Mouse (Mus musculus): ENCODE data around the gene Slc35b2. TPM values are rescaled to one million over a fixed set of nuclear protein-coding genes. Genes with fewer than 3 reads are reported as not detected.
A peak's percentile ranks its signal among the peaks of the same experiment; 100 is the strongest.

Gene Slc35b2
- polyA plus RNA-seq, 1 experiment: 22.7 TPM

GRCm38 (mm10) chr17:45572103-45573086, 8.7 kb downstream of the Slc35b2 start:
- Histone ChIP-seq H3K27ac (ENCODE audit: control insufficient read depth, insufficient read depth, low read depth, low read length, poor library complexity) (peak overlapping the region; percentile 93), H3K4me3 (replicated peaks; ENCODE audit: control insufficient read depth, low read depth, low read length) (peak overlapping the region; percentile 97), H3K4me1 (ENCODE audit: control insufficient read depth, insufficient read depth, low read length) (no peaks in the 10 kb centered on the region; the same call in 1 of the 2 replicates)
- TF ChIP-seq CTCF (IDR thresholded peaks at IDR 0.05; ENCODE audit: control insufficient read depth, insufficient read depth, low read length): peak; percentile 8; the same call in 1 of the 2 replicates
- TF ChIP-seq POLR2A (IDR thresholded peaks at IDR 0.05; ENCODE audit: borderline replicate concordance, control insufficient read depth, low read depth, low read length): 0 out of 2 replicates have a peak, but pooled peaks have one; percentile 29
- under 1% methylated on average over 57 of the region's 57 CpGs for WGBS

DNA sequence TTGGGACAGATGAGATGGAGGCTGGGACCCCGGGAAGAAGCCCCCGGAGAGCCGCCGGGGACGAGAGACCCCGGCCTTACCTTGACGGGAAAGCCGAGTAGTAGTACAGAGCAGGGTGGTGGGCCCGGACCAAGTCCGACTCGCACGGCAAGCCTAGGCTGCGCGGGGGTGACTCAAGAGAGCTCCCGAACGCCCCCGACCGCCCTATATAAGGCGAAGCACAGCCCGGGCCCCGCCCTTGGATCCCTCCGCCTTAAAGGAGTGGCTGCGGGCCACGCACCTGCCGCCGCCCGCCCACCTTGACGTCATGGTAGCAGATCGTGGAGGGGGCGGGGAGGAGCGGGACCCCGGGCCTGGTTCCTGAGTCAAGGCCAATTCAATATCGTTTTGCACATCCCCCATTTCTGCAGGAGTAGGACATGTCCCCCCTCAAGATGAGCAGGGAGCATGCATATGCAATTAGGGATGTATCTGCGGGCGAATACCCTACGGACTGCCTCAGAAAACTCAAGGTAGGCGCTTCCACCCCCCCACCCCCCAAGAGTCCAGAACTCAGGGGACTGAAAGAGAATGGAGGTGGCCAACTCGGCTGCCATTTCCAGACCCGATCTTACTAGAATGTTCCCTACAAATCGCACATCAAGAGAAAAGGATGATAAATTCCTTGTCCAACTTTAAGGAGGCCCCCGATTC, 9.6 kb downstream of the Slc35b2 start, which contains the start of gene Hsp90ab1:
TSS of gene Hsp90ab1 (minus strand) at position 185 of the 693 bp plus-strand sequence.
- TF ChIP-seq POLR2A (IDR thresholded peaks at IDR 0.05; ENCODE audit: borderline replicate concordance, control insufficient read depth, low read depth, low read length): peak; percentile 93; the same call in 1 of the 2 replicates
- no peak for TF ChIP-seq CTCF (IDR thresholded peaks at IDR 0.05; ENCODE audit: control insufficient read depth, insufficient read depth, low read length)
- WGBS: under 1% methylated on average over 41 of the region's 41 CpGs
- Histone ChIP-seq H3K27ac (ENCODE audit: control insufficient read depth, insufficient read depth, low read depth, low read length, poor library complexity) (peak within 1 kb of the TSS; percentile 93), H3K4me3 (replicated peaks; ENCODE audit: control insufficient read depth, low read depth, low read length) (peak within 1 kb of the TSS; percentile 97), H3K4me1 (ENCODE audit: control insufficient read depth, insufficient read depth, low read length) (no peaks in the 10 kb centered on the region; the same call in 1 of the 2 replicates)

- TF ChIP-seq CTCF (IDR thresholded peaks at IDR 0.05; ENCODE audit: control insufficient read depth, insufficient read depth, low read length): no peak
- peak; percentile 37; the same call in 1 of the 2 replicates for TF ChIP-seq POLR2A (IDR thresholded peaks at IDR 0.05; ENCODE audit: borderline replicate concordance, control insufficient read depth, low read depth, low read length)
- Histone ChIP-seq H3K4me1 (ENCODE audit: control insufficient read depth, insufficient read depth, low read length) (no peaks in the 10 kb centered on the region; the same call in 1 of the 2 replicates), H3K27ac (ENCODE audit: control insufficient read depth, insufficient read depth, low read depth, low read length, poor library complexity) (peak overlapping the region; percentile 93), H3K4me3 (replicated peaks; ENCODE audit: control insufficient read depth, low read depth, low read length) (peak overlapping the region; percentile 97)
- 0% methylated on average over 18 of the region's 18 CpGs for WGBS
Observed at GRCm38 (mm10) chr17:45573780-45574123, 10.1 kb downstream of the Slc35b2 start.

DNA sequence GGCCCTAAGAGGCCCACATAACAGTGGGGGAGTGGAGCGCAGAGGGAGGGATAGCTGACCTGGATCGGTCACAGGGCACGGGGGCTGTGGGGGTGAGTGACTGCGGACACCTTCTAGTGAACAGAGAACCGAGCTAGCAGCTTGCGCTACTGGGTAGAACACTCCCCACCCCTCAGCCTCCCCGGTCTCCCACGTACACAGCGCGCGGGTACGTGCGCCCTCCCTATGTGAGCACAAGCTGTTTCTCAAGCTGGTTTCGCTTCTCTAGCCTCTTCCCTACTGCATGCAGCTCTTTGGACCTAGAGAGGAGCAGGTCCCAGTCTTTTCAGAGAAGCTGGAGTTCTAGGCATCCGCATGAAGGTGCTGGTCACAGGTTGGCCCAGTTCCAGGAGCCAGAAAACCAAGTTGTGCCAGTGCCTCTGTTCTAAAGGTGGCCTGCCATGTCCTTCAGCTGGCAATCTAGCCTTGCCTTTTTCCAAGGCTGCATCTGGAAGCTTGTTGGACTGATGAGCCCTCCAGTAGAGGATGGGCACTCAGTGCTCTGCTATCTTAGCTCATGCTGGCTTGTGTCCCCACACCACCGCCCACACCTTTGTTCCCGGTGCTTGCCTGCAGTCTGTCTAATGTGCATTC, 10.6 kb downstream of the Slc35b2 start:
- no peaks in the 10 kb centered on the region; the same call in 1 of the 2 replicates for H3K4me1 ChIP-seq (ENCODE audit: control insufficient read depth, insufficient read depth, low read length)
- 3% methylated on average over 17 of the region's 17 CpGs for WGBS

GRCm38 (mm10) chr17:45575123-45575897, 11.6 kb downstream of the Slc35b2 start:
- Histone ChIP-seq H3K27ac (ENCODE audit: control insufficient read depth, insufficient read depth, low read depth, low read length, poor library complexity) (no peak overlapping the region), H3K4me3 (replicated peaks; ENCODE audit: control insufficient read depth, low read depth, low read length) (no peak overlapping the region), H3K4me1 (ENCODE audit: control insufficient read depth, insufficient read depth, low read length) (peaks cover 2% of the 10 kb centered on the region; the same call in 1 of the 2 replicates)
- TF ChIP-seq CTCF (IDR thresholded peaks at IDR 0.05; ENCODE audit: control insufficient read depth, insufficient read depth, low read length) (no peak), POLR2A (IDR thresholded peaks at IDR 0.05; ENCODE audit: borderline replicate concordance, control insufficient read depth, low read depth, low read length) (no peak)
- WGBS: 90% methylated on average over 8 of the region's 8 CpGs

More for the DNA sequence above, 10.6 kb downstream of the Slc35b2 start:
- Histone ChIP-seq H3K4me3 (replicated peaks; ENCODE audit: control insufficient read depth, low read depth, low read length) (peak overlapping the region; percentile 97), H3K27ac (ENCODE audit: control insufficient read depth, insufficient read depth, low read depth, low read length, poor library complexity) (peak overlapping the region; percentile 93)
- TF ChIP-seq POLR2A (IDR thresholded peaks at IDR 0.05; ENCODE audit: borderline replicate concordance, control insufficient read depth, low read depth, low read length) (0 out of 2 replicates have a peak, but pooled peaks have one; percentile 20), CTCF (IDR thresholded peaks at IDR 0.05; ENCODE audit: control insufficient read depth, insufficient read depth, low read length) (no peak)

- H3K4me1 ChIP-seq (ENCODE audit: control insufficient read depth, insufficient read depth, low read length): peaks cover 9% of the 10 kb centered on the region
- 56% methylated on average over 5 of the region's 5 CpGs for WGBS
- H3K27ac ChIP-seq (ENCODE audit: control insufficient read depth, insufficient read depth, low read depth, low read length, poor library complexity): no peak overlapping the region
- TF ChIP-seq POLR2A (IDR thresholded peaks at IDR 0.05; ENCODE audit: borderline replicate concordance, control insufficient read depth, low read depth, low read length): no peak
- no peak overlapping the region for H3K4me3 ChIP-seq (replicated peaks; ENCODE audit: control insufficient read depth, low read depth, low read length)
Observed at GRCm38 (mm10) chr17:45578242-45578641, 14.6 kb downstream of the Slc35b2 start.

DNA sequence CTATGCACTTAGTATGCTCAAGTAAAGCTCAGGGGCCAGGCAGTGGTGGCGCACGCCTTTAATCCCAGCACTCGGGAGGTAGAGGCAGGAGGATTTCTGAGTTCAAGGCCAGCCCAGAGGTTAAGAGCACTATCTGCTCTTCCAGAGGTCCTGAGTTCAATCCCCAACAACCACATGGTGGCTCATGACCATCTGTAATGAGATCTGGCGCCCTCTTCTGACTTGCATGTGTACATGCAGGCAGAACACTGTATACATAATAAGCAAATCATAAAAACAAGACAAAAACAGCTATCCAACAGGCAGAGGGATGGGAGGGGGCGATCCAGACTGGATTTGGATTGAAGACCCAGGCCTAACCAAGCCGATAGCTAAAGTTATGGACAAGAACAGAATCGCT, 15.2 kb downstream of the Slc35b2 start:
- 68% methylated on average over 7 of the region's 7 CpGs for WGBS
- H3K4me3 ChIP-seq (replicated peaks; ENCODE audit: control insufficient read depth, low read depth, low read length): no peak overlapping the region
- TF ChIP-seq POLR2A (IDR thresholded peaks at IDR 0.05; ENCODE audit: borderline replicate concordance, control insufficient read depth, low read depth, low read length) (no peak), CTCF (IDR thresholded peaks at IDR 0.05; ENCODE audit: control insufficient read depth, insufficient read depth, low read length) (peak; percentile 17; the same call in 1 of the 2 replicates)
- H3K4me1 ChIP-seq (ENCODE audit: control insufficient read depth, insufficient read depth, low read length): peaks cover 12% of the 10 kb centered on the region
- no peak overlapping the region for H3K27ac ChIP-seq (ENCODE audit: control insufficient read depth, insufficient read depth, low read depth, low read length, poor library complexity)
